Mouse (Mus musculus): ENCODE results near the gene H2-Eb2. TPM values are rescaled to one million over a fixed set of nuclear protein-coding genes. Genes with fewer than 3 reads are reported as not detected.

Gene H2-Eb2
- 0.04 TPM in 1 of 2 replicates, not detected in the other for polyA plus RNA-seq (2012; rRNA removed)

DNA sequence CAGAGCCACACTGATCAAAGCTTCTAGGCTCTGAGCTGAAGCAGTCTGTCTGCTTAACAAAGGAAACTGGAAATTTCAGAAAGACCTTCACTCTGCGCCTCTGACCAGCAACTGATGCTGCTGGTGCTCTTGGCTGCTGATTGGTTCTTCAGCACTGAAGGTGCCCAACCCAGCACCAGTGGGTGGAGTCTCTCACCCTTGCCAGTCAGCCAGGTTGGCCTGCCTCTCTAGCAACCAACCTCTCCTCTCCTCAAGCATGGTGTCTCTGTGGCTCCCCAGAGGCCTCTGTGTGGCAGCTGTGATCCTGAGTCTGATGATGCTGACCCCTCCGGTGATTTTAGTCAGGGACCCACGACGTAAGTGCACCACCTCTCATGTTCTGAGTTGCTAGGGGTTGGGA, at the start of gene H2-Eb2:
TSS of gene H2-Eb2 (plus strand) at position 230 of the 400 bp plus-strand sequence.
- TF ChIP-seq CTCF (IDR thresholded peaks at IDR 0.05; ENCODE audit: extremely low read depth, insufficient read depth, low read length), result no peak
- TF ChIP-seq POLR2A (IDR thresholded peaks at IDR 0.05; ENCODE audit: extremely low read depth, insufficient read depth, low read length), result no peak
- no peaks in the 10 kb centered on the region for H3K4me1 ChIP-seq (ENCODE audit: control insufficient read depth, insufficient read depth, low read length)
- H3K27ac ChIP-seq (ENCODE audit: insufficient read depth, low read length), result no peak within 1 kb of the TSS
- H3K4me3 ChIP-seq (ENCODE audit: insufficient read depth, low read length), result no peak within 1 kb of the TSS

DNA sequence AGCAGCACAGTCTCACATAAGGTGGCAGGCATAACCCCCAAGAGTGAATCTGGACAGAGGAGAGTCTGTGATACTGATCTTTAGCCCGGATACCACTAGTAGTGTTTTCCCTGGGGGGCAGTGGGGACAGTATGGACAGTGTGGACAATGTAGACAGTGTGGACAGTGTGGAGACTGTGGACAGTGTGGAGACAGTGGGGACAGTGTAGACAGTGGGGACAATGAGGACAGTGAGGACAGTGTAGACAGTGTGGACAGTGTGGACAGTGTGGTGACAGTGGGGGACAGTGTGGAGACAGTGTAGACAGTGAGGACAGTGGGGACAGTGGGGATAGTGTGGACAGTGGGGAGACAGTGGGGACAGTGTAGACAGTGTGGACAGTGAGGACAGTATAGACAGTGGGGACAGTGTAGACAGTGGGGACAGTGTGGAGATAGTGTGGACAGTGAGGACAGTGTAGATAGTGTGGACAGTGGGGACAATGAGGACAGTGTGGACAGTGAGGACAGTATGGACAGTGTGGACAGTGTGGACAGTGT, 44.9 kb upstream of the H2-Eb2 start:
- TF ChIP-seq CTCF (IDR thresholded peaks at IDR 0.05; ENCODE audit: extremely low read depth, insufficient read depth, low read length) (no peak), POLR2A (IDR thresholded peaks at IDR 0.05; ENCODE audit: extremely low read depth, insufficient read depth, low read length) (no peak)
- no peak overlapping the region for H3K4me3 ChIP-seq (ENCODE audit: insufficient read depth, low read length)

DNA sequence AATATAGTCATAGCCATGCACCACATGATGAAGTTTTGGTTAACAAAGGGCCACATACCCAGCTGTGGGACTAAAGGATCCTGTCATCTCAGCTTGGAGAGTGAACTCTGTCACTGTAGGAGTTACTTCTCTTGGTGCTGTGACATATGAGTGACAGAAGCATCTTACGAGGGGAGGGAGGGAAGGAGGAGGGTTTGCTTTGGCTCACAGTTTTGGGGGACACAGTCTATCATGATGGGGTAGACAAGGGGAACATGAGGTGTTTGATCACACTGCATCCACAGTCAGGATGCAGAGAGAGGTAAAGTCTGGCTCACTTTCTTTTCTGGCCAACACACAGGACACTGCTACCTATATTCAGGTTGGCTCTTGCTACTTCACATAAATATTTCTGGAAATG, 43.6 kb upstream of the H2-Eb2 start:
- no peak overlapping the region for H3K27ac ChIP-seq (ENCODE audit: insufficient read depth, low read length)
- no peak for TF ChIP-seq POLR2A (IDR thresholded peaks at IDR 0.05; ENCODE audit: extremely low read depth, insufficient read depth, low read length)
- no peak for TF ChIP-seq CTCF (IDR thresholded peaks at IDR 0.05; ENCODE audit: extremely low read depth, insufficient read depth, low read length)
- H3K4me1 ChIP-seq (ENCODE audit: control insufficient read depth, insufficient read depth, low read length), result no peaks in the 10 kb centered on the region
- no peak overlapping the region for H3K4me3 ChIP-seq (ENCODE audit: insufficient read depth, low read length)

More for the DNA sequence above, 44.9 kb upstream of the H2-Eb2 start:
- Histone ChIP-seq H3K4me1 (ENCODE audit: control insufficient read depth, insufficient read depth, low read length) (no peaks in the 10 kb centered on the region), H3K27ac (ENCODE audit: insufficient read depth, low read length) (no peak overlapping the region)

DNA sequence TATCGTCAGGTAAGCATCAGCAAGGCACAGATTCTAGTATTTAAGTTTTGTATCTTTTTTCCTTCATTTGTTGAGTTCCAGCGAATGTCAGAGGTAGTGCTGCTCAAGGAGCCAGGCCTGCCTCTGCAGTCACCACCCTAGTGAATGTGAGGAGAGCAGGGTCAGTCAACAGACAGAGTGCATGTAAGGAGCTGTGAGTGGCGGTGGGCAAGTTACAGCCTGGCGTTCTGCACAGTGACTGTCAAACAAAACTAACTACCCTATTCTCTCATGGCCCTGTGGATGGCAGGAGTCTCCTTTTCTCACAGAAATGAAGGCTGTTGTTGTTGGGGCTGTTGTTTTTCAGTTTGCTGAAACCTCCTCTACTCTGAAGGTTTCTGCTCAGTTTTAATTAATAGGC, 40.1 kb upstream of the H2-Eb2 start:
- no peak overlapping the region for H3K27ac ChIP-seq (ENCODE audit: insufficient read depth, low read length)
- H3K4me1 ChIP-seq (ENCODE audit: control insufficient read depth, insufficient read depth, low read length), result no peaks in the 10 kb centered on the region
- TF ChIP-seq CTCF (IDR thresholded peaks at IDR 0.05; ENCODE audit: extremely low read depth, insufficient read depth, low read length) (no peak), POLR2A (IDR thresholded peaks at IDR 0.05; ENCODE audit: extremely low read depth, insufficient read depth, low read length) (no peak)
- H3K4me3 ChIP-seq (ENCODE audit: insufficient read depth, low read length), result no peak overlapping the region

DNA sequence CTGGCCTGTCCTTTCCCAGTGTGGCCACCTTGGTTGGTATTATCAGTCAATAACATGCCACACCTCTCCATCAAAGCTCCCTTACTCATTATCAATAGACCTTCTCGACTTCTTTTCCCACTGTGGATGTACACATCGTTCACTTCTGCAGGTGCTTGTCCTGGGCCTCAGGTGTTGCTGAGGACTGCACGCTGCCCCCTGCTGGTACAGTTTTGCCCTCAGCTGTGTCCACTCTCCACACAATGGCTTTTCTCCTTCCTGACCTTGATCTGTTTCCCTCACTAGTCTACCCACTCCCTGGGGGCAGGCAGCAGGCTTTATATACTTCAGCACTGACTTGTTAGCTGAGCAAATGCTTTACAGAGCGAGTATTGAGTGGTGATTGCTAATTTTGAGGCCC, 39.6 kb upstream of the H2-Eb2 start:
- no peak overlapping the region for H3K27ac ChIP-seq (ENCODE audit: insufficient read depth, low read length)
- no peak for TF ChIP-seq POLR2A (IDR thresholded peaks at IDR 0.05; ENCODE audit: extremely low read depth, insufficient read depth, low read length)
- TF ChIP-seq CTCF (IDR thresholded peaks at IDR 0.05; ENCODE audit: extremely low read depth, insufficient read depth, low read length), result no peak
- no peak overlapping the region for H3K4me3 ChIP-seq (ENCODE audit: insufficient read depth, low read length)
- no peaks in the 10 kb centered on the region for H3K4me1 ChIP-seq (ENCODE audit: control insufficient read depth, insufficient read depth, low read length)

DNA sequence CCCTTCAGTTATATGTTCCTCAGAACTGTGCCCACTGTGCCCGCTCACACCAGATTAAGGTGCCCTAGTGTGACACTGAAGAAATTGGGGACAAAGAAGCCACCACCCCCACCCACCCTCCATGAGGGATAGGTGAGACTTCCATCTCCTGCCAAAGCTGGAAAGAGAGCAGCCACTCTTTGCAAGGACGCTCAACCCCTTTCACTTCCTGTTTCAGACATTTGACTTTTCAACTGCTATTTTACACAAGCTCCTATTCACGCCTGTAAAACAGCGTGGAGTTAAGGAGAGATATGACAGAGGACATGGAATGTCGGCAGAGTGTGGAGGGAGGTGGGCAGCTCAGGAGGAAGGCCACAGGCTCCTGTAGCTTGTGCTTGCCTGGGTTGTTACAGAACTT, 39.0 kb upstream of the H2-Eb2 start:
- Histone ChIP-seq H3K4me3 (ENCODE audit: insufficient read depth, low read length) (no peak overlapping the region), H3K27ac (ENCODE audit: insufficient read depth, low read length) (no peak overlapping the region), H3K4me1 (ENCODE audit: control insufficient read depth, insufficient read depth, low read length) (no peaks in the 10 kb centered on the region)
- TF ChIP-seq POLR2A (IDR thresholded peaks at IDR 0.05; ENCODE audit: extremely low read depth, insufficient read depth, low read length), result no peak

DNA sequence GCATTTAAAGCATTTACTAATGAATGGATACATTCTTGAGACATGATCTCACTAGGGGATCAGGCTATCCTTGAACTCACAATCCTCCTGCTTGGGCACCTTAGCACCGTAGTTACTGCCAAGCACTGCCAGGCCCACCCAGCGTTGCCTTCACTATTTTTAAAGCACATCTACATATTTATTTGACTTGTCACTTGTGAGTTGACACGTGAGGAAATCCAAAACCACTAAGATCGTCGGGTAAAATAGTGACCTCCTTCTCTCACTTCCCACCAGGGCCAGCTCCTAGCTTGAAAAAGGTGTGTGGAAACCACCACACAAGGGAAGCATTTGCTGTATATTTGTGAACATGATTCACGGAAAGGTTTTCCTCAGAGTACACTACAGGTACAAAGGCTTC, 38.5 kb upstream of the H2-Eb2 start:
- H3K4me1 ChIP-seq (ENCODE audit: control insufficient read depth, insufficient read depth, low read length), result no peaks in the 10 kb centered on the region
- TF ChIP-seq POLR2A (IDR thresholded peaks at IDR 0.05; ENCODE audit: extremely low read depth, insufficient read depth, low read length) (no peak), CTCF (IDR thresholded peaks at IDR 0.05; ENCODE audit: extremely low read depth, insufficient read depth, low read length) (no peak)
- no peak overlapping the region for H3K27ac ChIP-seq (ENCODE audit: insufficient read depth, low read length)
- no peak overlapping the region for H3K4me3 ChIP-seq (ENCODE audit: insufficient read depth, low read length)

DNA sequence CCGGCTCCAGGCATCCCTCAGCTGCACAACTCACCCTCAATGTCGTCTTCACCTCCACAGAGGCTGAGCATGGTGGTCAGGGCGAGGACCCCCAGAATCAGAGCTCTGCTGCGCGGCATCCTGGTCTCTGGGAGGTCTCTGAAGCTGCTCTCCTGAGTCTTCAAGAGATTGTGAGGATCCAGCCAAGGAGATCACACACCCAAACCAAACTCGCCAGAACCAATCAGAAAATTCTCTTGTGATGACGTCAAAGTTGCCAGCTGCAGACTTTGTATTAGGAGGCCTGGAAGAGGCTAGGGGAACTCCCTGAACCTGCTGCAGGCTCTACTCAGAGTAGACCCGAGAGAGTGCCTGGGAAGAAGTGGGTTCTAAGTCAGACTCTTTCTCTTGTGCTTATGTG, 37.8 kb upstream of the H2-Eb2 start, which contains the start of gene H2-Aa:
TSS of gene H2-Aa (minus strand) at position 176 of the 400 bp plus-strand sequence.
- no peaks in the 10 kb centered on the region for H3K4me1 ChIP-seq (ENCODE audit: control insufficient read depth, insufficient read depth, low read length)
- H3K27ac ChIP-seq (ENCODE audit: insufficient read depth, low read length), result no peak within 1 kb of the TSS
- TF ChIP-seq CTCF (IDR thresholded peaks at IDR 0.05; ENCODE audit: extremely low read depth, insufficient read depth, low read length) (no peak), POLR2A (IDR thresholded peaks at IDR 0.05; ENCODE audit: extremely low read depth, insufficient read depth, low read length) (no peak)
- H3K4me3 ChIP-seq (ENCODE audit: insufficient read depth, low read length), result no peak within 1 kb of the TSS

DNA sequence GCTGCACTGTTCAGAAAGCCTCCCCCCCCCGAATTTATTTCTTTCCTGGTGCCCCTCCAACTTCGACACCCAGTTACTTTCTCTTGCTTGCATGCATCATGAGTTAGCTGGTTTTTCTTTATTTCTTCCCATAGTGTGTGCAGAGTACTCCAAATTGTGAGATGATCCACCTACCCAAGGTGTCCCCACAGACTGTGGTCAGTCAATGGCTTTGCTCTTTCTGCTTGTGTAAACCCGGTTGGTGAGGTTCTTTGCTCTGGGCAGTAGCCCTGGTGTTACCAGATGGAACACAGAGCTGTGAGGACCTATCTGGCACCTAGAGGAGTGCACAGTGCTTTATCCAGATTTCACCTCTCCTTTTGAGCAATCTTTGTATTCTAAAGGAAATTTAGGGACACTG, 37.3 kb upstream of the H2-Eb2 start:
- Histone ChIP-seq H3K27ac (ENCODE audit: insufficient read depth, low read length) (no peak overlapping the region), H3K4me3 (ENCODE audit: insufficient read depth, low read length) (no peak overlapping the region), H3K4me1 (ENCODE audit: control insufficient read depth, insufficient read depth, low read length) (no peaks in the 10 kb centered on the region)
- no peak for TF ChIP-seq CTCF (IDR thresholded peaks at IDR 0.05; ENCODE audit: extremely low read depth, insufficient read depth, low read length)
- no peak for TF ChIP-seq POLR2A (IDR thresholded peaks at IDR 0.05; ENCODE audit: extremely low read depth, insufficient read depth, low read length)

DNA sequence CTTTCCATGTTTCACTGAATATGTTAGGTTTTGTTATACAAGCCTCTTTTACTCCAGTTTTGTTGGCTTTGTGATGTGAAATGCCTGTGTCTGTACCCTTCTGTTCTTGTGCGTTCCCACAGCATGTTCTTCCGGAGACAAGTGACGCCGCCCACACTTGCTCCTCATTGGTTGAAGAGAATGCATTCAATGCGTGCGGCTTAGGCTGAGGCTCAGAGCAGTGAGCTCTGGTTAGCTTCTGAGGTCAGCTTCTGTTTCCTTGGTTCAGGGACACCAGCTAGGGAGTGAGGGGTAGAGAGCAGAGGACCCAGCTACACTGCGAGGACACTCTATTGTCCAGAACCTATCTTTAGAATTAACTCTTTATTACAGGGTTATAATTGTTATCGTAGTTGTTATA, 33.9 kb upstream of the H2-Eb2 start:
- TF ChIP-seq POLR2A (IDR thresholded peaks at IDR 0.05; ENCODE audit: extremely low read depth, insufficient read depth, low read length) (no peak), CTCF (IDR thresholded peaks at IDR 0.05; ENCODE audit: extremely low read depth, insufficient read depth, low read length) (no peak)
- no peak overlapping the region for H3K4me3 ChIP-seq (ENCODE audit: insufficient read depth, low read length)

More for the DNA sequence above, 33.9 kb upstream of the H2-Eb2 start:
- Histone ChIP-seq H3K27ac (ENCODE audit: insufficient read depth, low read length) (no peak overlapping the region), H3K4me1 (ENCODE audit: control insufficient read depth, insufficient read depth, low read length) (no peaks in the 10 kb centered on the region)
